ENCODE assay signal across 8 mouse cellular contexts in the genomic region with DNA sequence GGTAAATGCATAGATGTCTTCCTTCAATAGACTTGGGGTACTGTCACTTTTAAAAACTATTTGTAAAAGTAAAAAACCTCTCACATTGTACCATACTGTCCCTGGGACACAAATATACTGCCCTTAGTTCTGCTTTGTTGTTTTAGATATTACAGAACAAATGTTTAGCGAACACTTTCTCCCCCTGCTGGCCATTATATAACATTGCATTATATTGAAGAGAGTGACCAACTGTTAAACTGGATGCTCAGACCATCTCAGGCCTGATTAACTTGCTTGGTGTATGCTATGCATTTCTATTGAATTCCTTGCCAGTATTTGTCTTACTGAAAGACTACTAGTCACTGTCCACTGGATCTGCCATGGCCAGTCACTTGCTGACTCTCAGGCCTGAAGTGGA. TPM values are rescaled to one million over a fixed set of nuclear protein-coding genes. Genes with fewer than 3 reads are reported as not detected.
DNase-seq lines count a peak whose midpoint lies in the region; ATAC-seq and TF ChIP-seq lines count a peak whose summit lies in the region.

No protein-coding gene starts in this region.

- no peak for TF ChIP-seq EP300 in heart, adult 2 months (IDR thresholded peaks at IDR 0.05; ENCODE audit: insufficient read depth, low read depth, low read length)

- peak; percentile 49; the same call in 1 of the 2 replicates for ATAC-seq in lung, embryonic 15.5 days (ENCODE audit: borderline replicate concordance, extremely low read depth, low FRiP score, low TSS enrichment)
- ATAC-seq in stomach, embryonic 14.5 days (ENCODE audit: insufficient number of reproducible peaks, insufficient read depth, low FRiP score, low read depth) = peak; percentile 10; the same call in 1 of the 2 replicates

- WGBS in heart, adult 2 months = 7% methylated on average over 1 of the region's 1 CpGs
- WGBS in lung, embryonic 15.5 days = 6% methylated on average over 1 of the region's 1 CpGs
- 13% methylated on average over 1 of the region's 1 CpGs for whole genome bisulfite sequencing in stomach, embryonic 14.5 days

- H3K79me2 ChIP-seq in heart, adult 2 months (replicated peaks; ENCODE audit: control insufficient read depth, insufficient read depth, low read length) = no peaks in the 10 kb centered on the region

- H3K4me2 ChIP-seq in lung, embryonic 15.5 days = no peak overlapping the region
- H3K4me2 ChIP-seq in stomach, embryonic 14.5 days (replicated peaks; ENCODE audit: low read depth, low read length) = no peak overlapping the region

- H3K4me1 ChIP-seq in heart, adult 2 months (ENCODE audit: control insufficient read depth, insufficient read depth, low read length) = no peaks in the 10 kb centered on the region
- H3K4me1 ChIP-seq in lung, embryonic 15.5 days = no peaks in the 10 kb centered on the region
- H3K4me1 ChIP-seq in stomach, embryonic 14.5 days (ENCODE audit: control insufficient read depth, insufficient read depth, low read length) = no peaks in the 10 kb centered on the region

- H3K27me3 ChIP-seq in heart, adult 2 months (ENCODE audit: control insufficient read depth, insufficient read depth, low read length) = no peaks in the 10 kb centered on the region
- no peaks in the 10 kb centered on the region for H3K27me3 ChIP-seq in lung, embryonic 15.5 days
- H3K27me3 ChIP-seq in stomach, embryonic 14.5 days (ENCODE audit: control insufficient read depth, insufficient read depth, low read length) = no peaks in the 10 kb centered on the region

- no peaks in the 10 kb centered on the region for H3K9me3 ChIP-seq in lung, embryonic 15.5 days
- H3K9me3 ChIP-seq in stomach, embryonic 14.5 days (ENCODE audit: control insufficient read depth, low read depth, low read length) = no peaks in the 10 kb centered on the region

- no peak overlapping the region for H3K4me3 ChIP-seq in heart, adult 2 months
- H3K4me3 ChIP-seq in lung, embryonic 15.5 days = no peak overlapping the region
- no peak overlapping the region for H3K4me3 ChIP-seq in stomach, embryonic 14.5 days (ENCODE audit: low read depth, low read length)

- peaks cover 4% of the 10 kb centered on the region for H3K36me3 ChIP-seq in heart, adult 2 months (ENCODE audit: control insufficient read depth, insufficient read depth, low read length)
- H3K36me3 ChIP-seq in lung, embryonic 15.5 days = no peaks in the 10 kb centered on the region
- no peaks in the 10 kb centered on the region for H3K36me3 ChIP-seq in stomach, embryonic 14.5 days (ENCODE audit: control insufficient read depth, insufficient read depth, low read length)

- H3K9ac ChIP-seq in heart, adult 2 months (ENCODE audit: low read depth, low read length) = no peak overlapping the region
- no peak overlapping the region for H3K9ac ChIP-seq in lung, embryonic 15.5 days
- no peak overlapping the region for H3K9ac ChIP-seq in stomach, embryonic 14.5 days (replicated peaks; ENCODE audit: low read depth, low read length)

- intact Hi-C loops in heart, adult 2 months (cut with DNase I) = loop anchor here (1.0 to 2.0 kb wide), 2 partner anchors 288 to 387 kb away; no protein-coding TSS in a partner anchor

- no peak overlapping the region for H3K27ac ChIP-seq in heart, adult 2 months
- no peak overlapping the region for H3K27ac ChIP-seq in lung, embryonic 15.5 days
- no peak overlapping the region for H3K27ac ChIP-seq in stomach, embryonic 14.5 days (ENCODE audit: low read length)

- TF ChIP-seq POLR2A in heart, adult 2 months (IDR thresholded peaks at IDR 0.05; ENCODE audit: insufficient read depth, low read depth, low read length) = no peak

- peak; percentile 84 for TF ChIP-seq CTCF in heart, adult 2 months (IDR thresholded peaks at IDR 0.05)

- DNase-seq in heart, adult 2 months = no peak
- DNase-seq in heart, adult 9 months (ENCODE audit: low spot score in 2 of 2) = no peak
- DNase-seq in CD4-positive, CD25-positive, alpha-beta regulatory T cell, adult 2 months (ENCODE audit: low read depth, low spot score) = peak; percentile 64
- peak; percentile 46 for DNase-seq in c-Kit-positive CD71-positive TER-119-negative erythroid progenitor cells, embryonic 14.5 days (ENCODE audit: low read depth)
- no peak for DNase-seq in thymus, postnatal 14 days
- DNase-seq in testis, postnatal 10 days (ENCODE audit: low spot score) = no peak

RNA-seq across cellular contexts. Expression of gene D430041D05Rik, which starts 11.4 kb away (rescaled TPM):
- total RNA-seq in heart, adult 2 months (2021) = under 1 TPM; 0.05 to 0.08 TPM
- polyA plus RNA-seq in heart, adult 2 months (2012; rRNA removed) = 0.02 and 0.09 TPM in 2 replicates
- polyA plus RNA-seq in lung, embryonic 15.5 days (2015; fragmentation: Nextera tagmentation; extraction: Ambion mirVana) = 1.3 TPM in 2 replicates
- 0.17 and 0.22 TPM in 2 replicates for polyA plus RNA-seq in stomach, embryonic 14.5 days (2014; fragmentation: Nextera tagmentation; extraction: Ambion mirVana)

Comparison
In these comparisons a context has a peak if more than half of its experiments do, and no peak if none do; other contexts are left out.
1. DNase-seq: peak in CD4-positive, CD25-positive, alpha-beta regulatory T cell, adult 2 months (single experiment) and c-Kit-positive CD71-positive TER-119-negative erythroid progenitor cells, embryonic 14.5 days (single experiment); none in heart, adult 2 months (0 of 2), heart, adult 9 months (0 of 2), thymus, postnatal 14 days (single experiment) and testis, postnatal 10 days (single experiment).